Mouse (Mus musculus): ENCODE data around the gene Mas1. TPM values are rescaled to one million over a fixed set of nuclear protein-coding genes. Genes with fewer than 3 reads are reported as not detected.

The Mas1 gene
- polyA plus RNA-seq, 1 experiment from 2014 or later, result 0.17 TPM

DNA sequence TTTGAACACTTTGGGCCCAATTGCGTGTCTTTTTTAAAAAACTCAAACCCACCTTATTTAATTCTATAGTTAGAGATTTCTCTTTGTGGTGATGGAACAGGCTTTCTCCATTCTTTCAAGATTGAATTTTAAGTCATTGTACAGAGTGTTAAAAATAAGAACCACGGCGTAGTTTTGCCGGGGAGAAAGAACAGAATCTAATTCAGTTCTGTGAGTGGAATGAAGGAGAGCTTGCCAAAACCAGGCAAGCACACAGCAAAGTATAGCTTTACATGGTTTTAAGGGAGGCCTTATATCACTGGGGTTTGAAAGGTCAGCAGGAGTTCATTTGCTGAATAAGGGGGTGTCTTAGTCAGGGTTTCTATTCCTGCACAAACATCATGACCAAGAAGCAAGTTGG is 23.4 kb downstream of the Mas1 start:
- WGBS, result 89% methylated on average over 4 of the region's 4 CpGs
- H3K27ac ChIP-seq, result no peak overlapping the region
- 0 out of 2 replicates have a peak, but pooled peaks cover 6% of the 10 kb centered on the region for H3K4me1 ChIP-seq (replicated peaks)
- no peaks in the 10 kb centered on the region for H3K27me3 ChIP-seq
- no peak for ATAC-seq (ENCODE audit: low FRiP score)
- no peak overlapping the region for H3K4me3 ChIP-seq
- no peak overlapping the region for H3K4me2 ChIP-seq
- no peaks in the 10 kb centered on the region for H3K36me3 ChIP-seq
- no peaks in the 10 kb centered on the region for H3K9me3 ChIP-seq
- no peak overlapping the region for H3K9ac ChIP-seq

GRCm38 (mm10) chr17:12843826-12844225 is 24.1 kb downstream of the Mas1 start:
- H3K9ac ChIP-seq, result no peak overlapping the region
- no peaks in the 10 kb centered on the region for H3K27me3 ChIP-seq
- H3K36me3 ChIP-seq, result no peaks in the 10 kb centered on the region
- ATAC-seq (ENCODE audit: low FRiP score), result no peak
- WGBS, result 90% methylated on average over 6 of the region's 6 CpGs
- H3K4me1 ChIP-seq (replicated peaks), result 0 out of 2 replicates have a peak, but pooled peaks cover 6% of the 10 kb centered on the region
- no peaks in the 10 kb centered on the region for H3K9me3 ChIP-seq
- no peak overlapping the region for H3K4me2 ChIP-seq
- H3K27ac ChIP-seq, result no peak overlapping the region
- no peak overlapping the region for H3K4me3 ChIP-seq

DNA sequence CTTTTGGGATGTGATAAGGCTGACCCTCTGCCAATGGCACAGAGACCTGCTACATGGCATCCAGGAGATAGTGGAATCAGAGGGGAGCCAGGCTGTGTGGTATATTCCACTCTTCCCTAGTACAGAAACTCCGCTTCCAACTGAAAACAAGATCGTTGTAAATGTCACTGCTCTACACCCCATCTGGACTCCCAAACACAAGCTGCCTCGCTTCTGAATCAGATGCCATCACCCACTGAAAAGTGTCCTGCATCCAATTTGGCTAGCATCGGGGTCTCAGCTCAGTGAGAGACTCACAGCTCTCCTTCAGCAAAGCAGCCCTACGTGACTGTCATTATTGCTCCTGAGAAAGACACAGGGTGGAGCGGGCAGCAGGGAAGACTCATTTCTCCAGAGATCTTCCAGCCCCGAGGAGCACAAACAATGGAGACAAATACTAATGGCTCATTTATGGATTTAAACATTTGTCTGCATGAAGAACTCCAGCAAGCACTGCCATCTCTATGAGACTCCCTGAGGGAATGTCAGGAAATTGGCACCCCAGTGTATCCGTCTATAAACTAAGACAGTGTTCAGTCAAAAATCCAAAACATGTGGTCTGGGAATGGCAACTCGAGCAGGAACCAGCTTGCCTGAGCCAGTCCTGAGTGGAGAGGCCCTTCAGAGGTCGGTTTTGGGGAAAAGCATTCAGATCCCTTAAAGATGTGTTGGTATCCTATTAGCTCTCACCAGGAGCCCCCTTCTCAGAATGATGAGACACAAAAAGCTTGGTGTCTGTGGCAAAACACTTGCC is 28.3 kb downstream of the Mas1 start:
- 72% methylated on average over 10 of the region's 10 CpGs for WGBS
- Histone ChIP-seq H3K27me3 (no peaks in the 10 kb centered on the region), H3K4me1 (replicated peaks) (no peaks in the 10 kb centered on the region), H3K9ac (no peak overlapping the region), H3K4me3 (no peak overlapping the region), H3K27ac (no peak overlapping the region), H3K36me3 (no peaks in the 10 kb centered on the region), H3K4me2 (no peak overlapping the region), H3K9me3 (no peaks in the 10 kb centered on the region)
- no peak for ATAC-seq (ENCODE audit: low FRiP score)

DNA sequence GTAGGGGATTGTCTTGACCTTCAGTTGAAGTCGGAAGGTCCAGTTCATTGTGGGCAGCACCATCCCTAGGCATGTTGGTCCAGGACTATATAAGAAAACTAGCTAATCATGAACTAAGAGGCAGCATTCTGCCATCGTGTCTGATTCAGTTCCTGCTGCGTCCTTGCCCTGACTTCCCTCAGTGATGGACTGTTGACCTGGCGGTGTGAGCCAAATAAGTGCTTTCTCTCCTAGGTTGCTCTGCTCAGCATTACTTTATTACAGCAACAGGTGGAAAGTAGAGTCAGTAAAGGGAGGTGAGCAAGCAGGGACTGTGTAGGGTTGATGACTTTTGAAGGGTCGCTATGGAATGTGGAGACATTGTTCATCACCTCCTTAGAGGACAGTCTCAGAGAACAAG is 32.2 kb downstream of the Mas1 start:
- no peak overlapping the region for H3K9ac ChIP-seq
- 93% methylated on average over 5 of the region's 5 CpGs for WGBS
- ATAC-seq (ENCODE audit: low FRiP score), result no peak

GRCm38 (mm10) chr17:12834826-12835225 is 33.1 kb downstream of the Mas1 start:
- 62% methylated on average over 3 of the region's 3 CpGs for WGBS
- Histone ChIP-seq H3K9ac (no peak overlapping the region), H3K4me3 (no peak overlapping the region), H3K27ac (no peak overlapping the region), H3K36me3 (no peaks in the 10 kb centered on the region), H3K4me1 (replicated peaks) (no peaks in the 10 kb centered on the region), H3K27me3 (no peaks in the 10 kb centered on the region), H3K9me3 (no peaks in the 10 kb centered on the region), H3K4me2 (no peak overlapping the region)
- ATAC-seq (ENCODE audit: low FRiP score), result no peak

More for the DNA sequence above, 32.2 kb downstream of the Mas1 start:
- H3K4me3 ChIP-seq, result no peak overlapping the region
- no peak overlapping the region for H3K27ac ChIP-seq
- H3K4me1 ChIP-seq (replicated peaks), result no peaks in the 10 kb centered on the region
- H3K36me3 ChIP-seq, result no peaks in the 10 kb centered on the region
- no peaks in the 10 kb centered on the region for H3K9me3 ChIP-seq
- H3K27me3 ChIP-seq, result no peaks in the 10 kb centered on the region
- no peak overlapping the region for H3K4me2 ChIP-seq

- WGBS, result 72% methylated on average over 3 of the region's 3 CpGs
- no peaks in the 10 kb centered on the region for H3K36me3 ChIP-seq
- no peak overlapping the region for H3K9ac ChIP-seq
- H3K4me2 ChIP-seq, result no peak overlapping the region
- H3K4me1 ChIP-seq (replicated peaks), result no peaks in the 10 kb centered on the region
- no peaks in the 10 kb centered on the region for H3K9me3 ChIP-seq
- H3K27me3 ChIP-seq, result no peaks in the 10 kb centered on the region
- no peak overlapping the region for H3K27ac ChIP-seq
- ATAC-seq (ENCODE audit: low FRiP score), result no peak
- no peak overlapping the region for H3K4me3 ChIP-seq
These were observed 33.6 kb downstream of the Mas1 start for GRCm38 (mm10) chr17:12834317-12834716.

DNA sequence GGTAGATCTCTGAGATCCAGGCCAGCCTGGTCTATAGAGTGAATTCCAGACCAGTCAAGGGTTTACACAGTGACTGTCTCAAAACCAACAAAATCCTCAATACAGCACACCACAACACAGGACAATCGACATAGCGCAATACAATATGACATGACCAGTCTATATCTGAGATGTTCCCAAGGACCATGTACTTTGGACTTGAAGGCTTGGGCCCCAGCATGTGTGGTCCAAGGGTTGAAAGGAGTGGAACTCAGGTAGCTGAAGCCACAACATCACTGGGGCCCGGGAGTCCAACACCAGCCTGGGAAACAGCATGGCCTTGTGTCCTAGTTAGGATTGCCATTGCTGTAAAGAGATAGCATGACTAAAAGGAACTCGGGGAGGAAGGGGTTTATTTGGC is 35.3 kb downstream of the Mas1 start:
- H3K9me3 ChIP-seq, result no peaks in the 10 kb centered on the region
- no peaks in the 10 kb centered on the region for H3K27me3 ChIP-seq
- H3K27ac ChIP-seq, result no peak overlapping the region
- ATAC-seq (ENCODE audit: low FRiP score), result no peak
- H3K4me3 ChIP-seq, result no peak overlapping the region
- H3K9ac ChIP-seq, result no peak overlapping the region
- H3K4me2 ChIP-seq, result no peak overlapping the region
- WGBS, result 96% methylated on average over 4 of the region's 4 CpGs
- no peaks in the 10 kb centered on the region for H3K4me1 ChIP-seq (replicated peaks)
- H3K36me3 ChIP-seq, result no peaks in the 10 kb centered on the region

DNA sequence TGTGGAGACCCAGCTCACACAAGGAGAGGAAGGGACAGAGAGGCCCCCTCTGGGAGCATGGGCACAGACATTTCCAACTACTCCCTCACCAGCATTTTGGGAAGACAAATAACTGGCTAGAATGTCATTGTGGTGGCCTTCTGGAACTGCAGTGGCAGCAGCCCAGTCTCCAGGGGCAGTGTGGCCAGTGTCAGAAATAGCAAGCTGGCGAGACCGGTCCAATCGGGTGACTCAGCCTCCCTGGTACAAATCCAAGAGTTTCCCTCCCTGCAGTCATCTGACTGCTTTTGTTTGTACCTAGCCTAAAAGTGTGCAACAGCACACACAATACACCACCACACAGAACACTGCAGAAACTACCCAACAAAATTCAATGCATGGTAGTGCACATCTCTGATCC is 35.7 kb downstream of the Mas1 start:
- Histone ChIP-seq H3K36me3 (no peaks in the 10 kb centered on the region), H3K4me1 (replicated peaks) (no peaks in the 10 kb centered on the region), H3K9ac (no peak overlapping the region), H3K4me3 (no peak overlapping the region), H3K27me3 (no peaks in the 10 kb centered on the region), H3K9me3 (no peaks in the 10 kb centered on the region), H3K27ac (no peak overlapping the region), H3K4me2 (no peak overlapping the region)
- 85% methylated on average over 3 of the region's 3 CpGs for WGBS
- no peak for ATAC-seq (ENCODE audit: low FRiP score)

GRCm38 (mm10) chr17:12830351-12830750 is 37.6 kb downstream of the Mas1 start:
- no peaks in the 10 kb centered on the region for H3K4me1 ChIP-seq (replicated peaks)

DNA sequence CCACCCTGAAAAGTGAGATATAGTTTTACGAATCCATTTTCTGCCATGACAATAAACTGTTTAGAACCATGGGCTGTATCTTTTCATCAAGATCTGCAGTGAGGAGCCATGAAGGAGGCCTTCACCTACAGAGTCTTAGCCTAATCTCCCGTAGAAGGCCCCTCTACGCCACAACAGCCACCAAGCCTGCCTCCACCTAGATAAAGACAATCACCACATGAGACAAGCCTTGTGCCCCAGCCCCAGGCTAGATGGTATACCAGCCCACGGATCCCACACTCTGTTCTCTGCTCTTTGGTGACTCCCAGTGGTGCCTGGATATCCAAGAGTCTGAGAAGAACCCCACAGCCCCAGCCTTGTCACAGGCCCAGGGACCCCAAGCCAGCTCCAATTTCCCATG is 52.1 kb downstream of the Mas1 start:
- no peaks in the 10 kb centered on the region for H3K27me3 ChIP-seq
- 89% methylated on average over 4 of the region's 4 CpGs for WGBS
- H3K4me3 ChIP-seq, result no peak overlapping the region
- peaks cover 2% of the 10 kb centered on the region; the same call in 1 of the 2 replicates for H3K9me3 ChIP-seq
- H3K4me1 ChIP-seq (replicated peaks), result no peaks in the 10 kb centered on the region
- no peak for ATAC-seq (ENCODE audit: low FRiP score)
- H3K27ac ChIP-seq, result no peak overlapping the region
- no peak overlapping the region for H3K4me2 ChIP-seq
- no peaks in the 10 kb centered on the region for H3K36me3 ChIP-seq
- H3K9ac ChIP-seq, result no peak overlapping the region

More at GRCm38 (mm10) chr17:12830351-12830750, 37.6 kb downstream of the Mas1 start:
- no peaks in the 10 kb centered on the region for H3K9me3 ChIP-seq
- no peak overlapping the region for H3K4me3 ChIP-seq
- H3K27me3 ChIP-seq, result no peaks in the 10 kb centered on the region
- 85% methylated on average over 5 of the region's 5 CpGs for WGBS
- no peak overlapping the region for H3K4me2 ChIP-seq
- H3K9ac ChIP-seq, result no peak overlapping the region
- no peak overlapping the region for H3K27ac ChIP-seq
- no peaks in the 10 kb centered on the region for H3K36me3 ChIP-seq
- no peak for ATAC-seq (ENCODE audit: low FRiP score)

- H3K27ac ChIP-seq, result no peak overlapping the region
- H3K27me3 ChIP-seq, result no peaks in the 10 kb centered on the region
- no peaks in the 10 kb centered on the region for H3K36me3 ChIP-seq
- no peaks in the 10 kb centered on the region for H3K9me3 ChIP-seq
- H3K4me3 ChIP-seq, result no peak overlapping the region
- H3K4me2 ChIP-seq, result no peak overlapping the region
- no peak overlapping the region for H3K9ac ChIP-seq
- no peak for ATAC-seq (ENCODE audit: low FRiP score)
- WGBS, result 94% methylated on average over 3 of the region's 3 CpGs
- H3K4me1 ChIP-seq (replicated peaks), result peaks cover 4% of the 10 kb centered on the region
These were observed 53.4 kb downstream of the Mas1 start for GRCm38 (mm10) chr17:12814502-12814901.

DNA sequence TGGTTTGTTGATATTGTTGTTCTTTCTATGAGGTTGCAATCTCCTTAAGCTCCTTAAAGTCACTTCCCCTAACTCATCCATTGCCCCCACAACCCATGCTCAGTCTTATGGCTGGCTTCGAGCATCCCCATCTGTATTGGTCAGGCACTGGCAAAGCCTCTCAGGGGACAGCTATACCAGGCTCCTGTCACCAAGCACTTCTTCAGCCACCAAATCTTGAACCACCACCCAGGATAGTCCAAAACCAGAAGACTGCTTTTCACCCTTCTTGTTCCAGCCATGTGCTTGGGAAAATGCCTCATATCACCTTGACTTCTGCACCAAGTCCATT is 57.0 kb downstream of the Mas1 start:
- H3K9me3 ChIP-seq, result no peaks in the 10 kb centered on the region
- H3K4me3 ChIP-seq, result no peak overlapping the region
- H3K36me3 ChIP-seq, result no peaks in the 10 kb centered on the region
- peaks cover 4% of the 10 kb centered on the region for H3K4me1 ChIP-seq (replicated peaks)
- ATAC-seq (ENCODE audit: low FRiP score), result 0 out of 2 replicates have a peak, but pooled peaks have one; percentile 21
- no peak overlapping the region for H3K4me2 ChIP-seq
- WGBS, result 100% methylated on average over 1 of the region's 1 CpGs
- H3K27me3 ChIP-seq, result no peaks in the 10 kb centered on the region
- H3K9ac ChIP-seq, result no peak overlapping the region
- H3K27ac ChIP-seq, result no peak overlapping the region
